Comparison of ENCODE assay signal across 12 mouse cellular contexts in genomic region chr3:25903140-25903809, GRCm38 (mm10).
DNase-seq lines count a peak whose midpoint lies in the region; ATAC-seq lines count a peak whose summit lies in the region.
"Had no signal": no experiment of that assay in that cellular context is flagged by ENCODE, and none has a peak within 500 bp of the region (broad histone marks: within the 10 kb centered on the region; RNA-seq: fewer than 3 reads in every experiment).

No protein-coding gene starts in this region.

- no peaks in the 10 kb centered on the region; the same call in 1 of the 2 replicates for H3K9me3 ChIP-seq in midbrain, embryonic 16.5 days (replicated peaks; ENCODE audit: control insufficient read depth, low read length, poor library complexity, severe bottlenecking)
- peaks cover 14% of the 10 kb centered on the region for H3K9me3 ChIP-seq in midbrain, embryonic 13.5 days
- H3K9me3 ChIP-seq in liver, embryonic 12.5 days (replicated peaks), result no peaks in the 10 kb centered on the region

- H3K4me2 ChIP-seq in midbrain, embryonic 16.5 days (ENCODE audit: low read length), result no peak overlapping the region
- H3K4me2 ChIP-seq in midbrain, embryonic 13.5 days (replicated peaks), result no peak overlapping the region
- H3K4me2 ChIP-seq in liver, embryonic 12.5 days, result no peak overlapping the region
- H3K4me2 ChIP-seq: heart, embryonic 11.5 days had no signal

- H3K27ac ChIP-seq in midbrain, embryonic 16.5 days (ENCODE audit: low read length), result peak overlapping the region; percentile 37; the same call in 1 of the 2 replicates
- H3K27ac ChIP-seq in midbrain, embryonic 13.5 days, result no peak overlapping the region
- no peak overlapping the region for H3K27ac ChIP-seq in liver, embryonic 12.5 days
- H3K27ac ChIP-seq: embryonic facial prominence, embryonic 10.5 days had no signal

- no peaks in the 10 kb centered on the region for H3K4me1 ChIP-seq in midbrain, embryonic 16.5 days (ENCODE audit: control insufficient read depth, insufficient read depth, low read length)
- no peaks in the 10 kb centered on the region for H3K4me1 ChIP-seq in midbrain, embryonic 13.5 days (replicated peaks)
- H3K4me1 ChIP-seq in liver, embryonic 12.5 days, result no peaks in the 10 kb centered on the region
- H3K4me1 ChIP-seq: embryonic facial prominence, embryonic 10.5 days had no signal

- H3K4me3 ChIP-seq in midbrain, embryonic 16.5 days (ENCODE audit: low read depth, low read length), result no peak overlapping the region
- H3K4me3 ChIP-seq in midbrain, embryonic 13.5 days (replicated peaks), result no peak overlapping the region
- H3K4me3 ChIP-seq in liver, embryonic 12.5 days, result no peak overlapping the region
- H3K4me3 ChIP-seq: embryonic facial prominence, embryonic 10.5 days had no signal

- peak; percentile 51; the same call in 1 of the 2 replicates for ATAC-seq in midbrain, embryonic 16.5 days
- ATAC-seq in midbrain, embryonic 13.5 days, result no peak
- no peak for ATAC-seq in liver, embryonic 12.5 days

- H3K27me3 ChIP-seq in midbrain, embryonic 16.5 days (ENCODE audit: control insufficient read depth, insufficient read depth, low read depth, low read length), result no peaks in the 10 kb centered on the region
- H3K27me3 ChIP-seq in midbrain, embryonic 13.5 days, result peaks cover 14% of the 10 kb centered on the region
- H3K27me3 ChIP-seq in liver, embryonic 12.5 days (replicated peaks), result no peaks in the 10 kb centered on the region
- H3K27me3 ChIP-seq: CH12.LX had no signal

- no peaks in the 10 kb centered on the region for H3K36me3 ChIP-seq in midbrain, embryonic 16.5 days (ENCODE audit: control insufficient read depth, insufficient read depth, low read length)
- H3K36me3 ChIP-seq in midbrain, embryonic 13.5 days, result no peaks in the 10 kb centered on the region
- H3K36me3 ChIP-seq in liver, embryonic 12.5 days, result no peaks in the 10 kb centered on the region
- H3K36me3 ChIP-seq: embryonic facial prominence, embryonic 10.5 days had no signal

- DNase-seq in frontal cortex, postnatal 10 days (ENCODE audit: low spot score in 2 of 2), result peak; percentile 32 to 53
- peak; percentile 50 to 85 for DNase-seq in left cerebral cortex, adult 8-10 months (ENCODE audit: low spot score in 2 of 2)
- peak; percentile 60 for DNase-seq in testis, postnatal 14 days (ENCODE audit: low spot score)
- DNase-seq in urinary bladder, adult 18-20 months (ENCODE audit: low spot score in 2 of 2), result no peak
- no peak for DNase-seq in thymus, postnatal 14 days
- DNase-seq: kidney, postnatal 14 days had no signal

- no peak overlapping the region for H3K9ac ChIP-seq in midbrain, embryonic 16.5 days (ENCODE audit: low read depth, low read length)
- H3K9ac ChIP-seq in midbrain, embryonic 13.5 days (replicated peaks), result no peak overlapping the region
- H3K9ac ChIP-seq in liver, embryonic 12.5 days, result no peak overlapping the region

- WGBS in midbrain, embryonic 16.5 days, result 70% methylated on average over 11 of the region's 11 CpGs
- 79% methylated on average over 11 of the region's 11 CpGs for WGBS in midbrain, embryonic 13.5 days
- 68% methylated on average over 11 of the region's 11 CpGs for WGBS in liver, embryonic 12.5 days (ENCODE audit: insufficient replicate concordance)

Comparison
In these comparisons a context has a peak if more than half of its experiments do, and no peak if none do; other contexts are left out.
1. DNase-seq: peak in frontal cortex, postnatal 10 days (2 of 2), left cerebral cortex, adult 8-10 months (2 of 2) and testis, postnatal 14 days (single experiment); none in urinary bladder, adult 18-20 months (0 of 2) and thymus, postnatal 14 days (single experiment).